Mouse (Mus musculus): ENCODE measurements at regions not wholly inside any gene's neighbourhood (a gene's known extent, or its start where the extent isn't known, plus 50 kb on each side); places are given as distances from the start of the nearest gene placed in this dataset.

DNA sequence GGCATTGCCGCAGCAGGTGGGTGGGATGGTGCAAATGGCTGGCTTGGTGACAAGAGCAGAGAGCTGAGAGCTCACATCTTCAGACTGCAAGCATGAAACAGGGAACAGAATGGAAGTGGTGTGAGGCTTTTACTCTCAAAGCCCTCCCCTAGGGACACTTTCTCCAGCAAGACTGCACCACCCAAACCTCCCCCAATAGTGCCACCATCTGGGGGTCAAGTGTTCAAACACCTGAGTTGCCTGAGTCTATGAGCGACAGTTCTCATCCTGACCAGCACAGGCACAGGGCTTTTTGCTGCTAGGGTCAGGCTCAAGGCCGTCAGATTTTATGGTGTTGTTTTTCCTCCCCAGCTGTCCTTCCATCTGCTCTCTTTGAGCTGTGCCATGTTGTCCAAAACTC, 337.9 kb upstream of the Eif4g2 start:
- H3K27me3 ChIP-seq (replicated peaks), result no peaks in the 10 kb centered on the region
- H3K36me3 ChIP-seq, result no peaks in the 10 kb centered on the region
- H3K27ac ChIP-seq (ENCODE audit: poor library complexity, severe bottlenecking), result no peak overlapping the region
- WGBS, result 85% methylated on average over 3 of the region's 3 CpGs
- ATAC-seq (ENCODE audit: insufficient number of reproducible peaks, low FRiP score), result no peak
- H3K4me3 ChIP-seq, result no peak overlapping the region
- no peak overlapping the region for H3K9ac ChIP-seq
- H3K9me3 ChIP-seq (replicated peaks), result no peaks in the 10 kb centered on the region
- H3K4me2 ChIP-seq, result no peak overlapping the region
- no peaks in the 10 kb centered on the region for H3K4me1 ChIP-seq (replicated peaks)

DNA sequence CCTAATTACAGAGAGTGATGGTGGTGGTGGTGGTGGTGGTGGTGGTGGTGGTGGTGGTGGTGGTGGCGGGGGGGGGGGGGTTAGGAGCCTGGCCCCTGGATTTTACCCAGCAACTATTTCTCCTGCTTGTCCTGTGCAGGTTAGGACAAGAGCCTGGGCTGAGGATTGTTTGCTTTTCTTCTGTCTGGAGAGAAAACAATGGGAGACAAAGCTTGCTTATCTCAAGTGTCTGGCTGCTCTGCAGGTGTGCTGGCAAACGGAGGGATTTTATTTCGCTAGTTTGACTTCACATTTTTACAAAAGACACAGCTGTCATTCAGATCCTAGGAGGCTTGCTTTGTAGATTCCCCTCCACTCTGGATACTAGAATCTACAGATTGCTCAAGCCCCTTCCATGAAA, 334.9 kb upstream of the Eif4g2 start:
- Histone ChIP-seq H3K27me3 (replicated peaks) (no peaks in the 10 kb centered on the region), H3K9ac (no peak overlapping the region), H3K27ac (ENCODE audit: poor library complexity, severe bottlenecking) (no peak overlapping the region), H3K4me3 (no peak overlapping the region), H3K4me1 (replicated peaks) (no peaks in the 10 kb centered on the region), H3K9me3 (replicated peaks) (no peaks in the 10 kb centered on the region), H3K36me3 (no peaks in the 10 kb centered on the region), H3K4me2 (no peak overlapping the region)
- 21% methylated on average over 2 of the region's 3 CpGs for WGBS
- ATAC-seq (ENCODE audit: insufficient number of reproducible peaks, low FRiP score), result no peak

DNA sequence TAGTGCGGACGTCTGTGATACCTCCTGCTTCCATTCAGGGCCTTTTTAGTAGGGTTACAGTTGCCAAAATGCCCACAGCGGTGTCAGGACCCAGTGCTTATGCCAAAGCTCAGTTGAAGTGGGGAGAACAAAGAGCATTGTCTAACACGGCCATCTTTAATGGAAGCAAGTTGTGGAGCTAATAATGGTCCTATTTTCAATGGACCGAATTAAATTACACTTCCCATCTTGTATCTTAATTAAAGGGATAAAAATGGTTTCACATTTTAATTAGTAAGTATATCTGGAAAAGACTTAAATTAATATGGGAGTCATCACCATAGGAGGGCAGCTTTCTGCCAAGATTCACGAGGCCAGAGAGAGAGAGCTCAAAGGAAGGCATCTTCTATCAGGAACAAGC, 333.2 kb upstream of the Eif4g2 start:
- no peak overlapping the region for H3K9ac ChIP-seq
- H3K4me1 ChIP-seq (replicated peaks), result no peaks in the 10 kb centered on the region
- H3K4me3 ChIP-seq, result no peak overlapping the region
- H3K36me3 ChIP-seq, result no peaks in the 10 kb centered on the region
- H3K27ac ChIP-seq (ENCODE audit: poor library complexity, severe bottlenecking), result no peak overlapping the region
- no peaks in the 10 kb centered on the region for H3K9me3 ChIP-seq (replicated peaks)
- WGBS, result 81% methylated on average over 6 of the region's 6 CpGs
- no peak overlapping the region for H3K4me2 ChIP-seq
- no peaks in the 10 kb centered on the region for H3K27me3 ChIP-seq (replicated peaks)
- ATAC-seq (ENCODE audit: insufficient number of reproducible peaks, low FRiP score), result no peak

- Histone ChIP-seq H3K27me3 (replicated peaks) (no peaks in the 10 kb centered on the region), H3K9ac (no peak overlapping the region), H3K4me2 (no peak overlapping the region), H3K4me3 (no peak overlapping the region), H3K4me1 (replicated peaks) (no peaks in the 10 kb centered on the region), H3K9me3 (replicated peaks) (no peaks in the 10 kb centered on the region), H3K27ac (ENCODE audit: poor library complexity, severe bottlenecking) (no peak overlapping the region), H3K36me3 (no peaks in the 10 kb centered on the region)
- 55% methylated on average over 4 of the region's 4 CpGs for WGBS
- no peak for ATAC-seq (ENCODE audit: insufficient number of reproducible peaks, low FRiP score)
These were observed 330.9 kb upstream of the Eif4g2 start for GRCm38 (mm10) chr7:111413745-111414144.

DNA sequence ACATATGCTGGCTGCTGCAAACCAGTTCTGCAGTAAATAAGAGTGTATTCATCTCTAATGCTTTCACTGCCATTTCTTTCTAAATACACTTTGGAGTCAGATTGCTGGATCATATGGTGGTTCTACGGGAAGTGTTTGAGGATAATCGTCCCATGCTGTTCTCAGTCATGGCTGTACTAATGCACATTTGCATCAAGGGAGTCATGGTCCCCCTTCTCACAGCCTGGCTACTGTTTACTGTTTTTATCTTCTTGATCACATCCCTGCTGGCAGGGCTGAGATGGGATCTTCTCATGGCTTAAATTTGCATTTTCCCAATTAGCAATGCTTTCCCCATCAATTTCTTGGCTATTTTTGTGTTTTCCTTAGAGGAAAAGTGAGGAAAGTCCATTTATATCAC, 330.1 kb upstream of the Eif4g2 start:
- Histone ChIP-seq H3K27ac (ENCODE audit: poor library complexity, severe bottlenecking) (no peak overlapping the region; the same call in 1 of the 2 replicates), H3K36me3 (no peaks in the 10 kb centered on the region), H3K27me3 (replicated peaks) (no peaks in the 10 kb centered on the region), H3K9ac (no peak overlapping the region), H3K4me1 (replicated peaks) (no peaks in the 10 kb centered on the region), H3K9me3 (replicated peaks) (no peaks in the 10 kb centered on the region), H3K4me3 (no peak overlapping the region), H3K4me2 (no peak overlapping the region)
- WGBS, result 78% methylated on average over 2 of the region's 2 CpGs
- no peak for ATAC-seq (ENCODE audit: insufficient number of reproducible peaks, low FRiP score)

- no peak overlapping the region for H3K4me3 ChIP-seq
- no peak overlapping the region for H3K9ac ChIP-seq
- no peak for ATAC-seq (ENCODE audit: insufficient number of reproducible peaks, low FRiP score)
- no peaks in the 10 kb centered on the region for H3K4me1 ChIP-seq (replicated peaks)
- H3K27me3 ChIP-seq (replicated peaks), result no peaks in the 10 kb centered on the region
- H3K27ac ChIP-seq (ENCODE audit: poor library complexity, severe bottlenecking), result no peak overlapping the region
- H3K9me3 ChIP-seq (replicated peaks), result no peaks in the 10 kb centered on the region
- 90% methylated on average over 5 of the region's 5 CpGs for WGBS
- no peaks in the 10 kb centered on the region for H3K36me3 ChIP-seq
- H3K4me2 ChIP-seq, result no peak overlapping the region
These were observed 328.6 kb upstream of the Eif4g2 start for GRCm38 (mm10) chr7:111411386-111411960.

GRCm38 (mm10) chr7:111395972-111396371, 313.1 kb upstream of the Eif4g2 start:
- Histone ChIP-seq H3K4me1 (replicated peaks) (no peaks in the 10 kb centered on the region), H3K4me2 (no peak overlapping the region), H3K36me3 (no peaks in the 10 kb centered on the region), H3K9ac (no peak overlapping the region), H3K9me3 (replicated peaks) (no peaks in the 10 kb centered on the region), H3K27me3 (replicated peaks) (no peaks in the 10 kb centered on the region), H3K27ac (ENCODE audit: poor library complexity, severe bottlenecking) (no peak overlapping the region), H3K4me3 (no peak overlapping the region)
- ATAC-seq (ENCODE audit: insufficient number of reproducible peaks, low FRiP score), result no peak
- WGBS, result 76% methylated on average over 2 of the region's 2 CpGs

- 79% methylated on average over 6 of the region's 6 CpGs for WGBS
- no peak overlapping the region for H3K27ac ChIP-seq (ENCODE audit: poor library complexity, severe bottlenecking)
- H3K4me2 ChIP-seq, result no peak overlapping the region
- no peaks in the 10 kb centered on the region for H3K4me1 ChIP-seq (replicated peaks)
- H3K9ac ChIP-seq, result no peak overlapping the region
- H3K36me3 ChIP-seq, result no peaks in the 10 kb centered on the region
- H3K9me3 ChIP-seq (replicated peaks), result no peaks in the 10 kb centered on the region
- H3K27me3 ChIP-seq (replicated peaks), result no peaks in the 10 kb centered on the region
- no peak for ATAC-seq (ENCODE audit: insufficient number of reproducible peaks, low FRiP score)
- H3K4me3 ChIP-seq, result no peak overlapping the region
These were observed 312.3 kb upstream of the Eif4g2 start for GRCm38 (mm10) chr7:111395111-111395510.

GRCm38 (mm10) chr7:111393846-111394245, 311.0 kb upstream of the Eif4g2 start:
- Histone ChIP-seq H3K27me3 (replicated peaks) (no peaks in the 10 kb centered on the region), H3K27ac (ENCODE audit: poor library complexity, severe bottlenecking) (no peak overlapping the region), H3K4me2 (no peak overlapping the region), H3K9ac (no peak overlapping the region), H3K9me3 (replicated peaks) (no peaks in the 10 kb centered on the region), H3K36me3 (no peaks in the 10 kb centered on the region), H3K4me3 (no peak overlapping the region), H3K4me1 (replicated peaks) (no peaks in the 10 kb centered on the region)
- ATAC-seq (ENCODE audit: insufficient number of reproducible peaks, low FRiP score), result no peak

GRCm38 (mm10) chr7:111389690-111390089, 306.9 kb upstream of the Eif4g2 start:
- no peaks in the 10 kb centered on the region for H3K4me1 ChIP-seq (replicated peaks)
- H3K9me3 ChIP-seq (replicated peaks), result no peaks in the 10 kb centered on the region
- ATAC-seq (ENCODE audit: insufficient number of reproducible peaks, low FRiP score), result no peak
- no peak overlapping the region for H3K4me3 ChIP-seq
- H3K27me3 ChIP-seq (replicated peaks), result no peaks in the 10 kb centered on the region
- no peak overlapping the region for H3K4me2 ChIP-seq
- H3K9ac ChIP-seq, result no peak overlapping the region
- H3K27ac ChIP-seq (ENCODE audit: poor library complexity, severe bottlenecking), result no peak overlapping the region
- no peaks in the 10 kb centered on the region for H3K36me3 ChIP-seq

DNA sequence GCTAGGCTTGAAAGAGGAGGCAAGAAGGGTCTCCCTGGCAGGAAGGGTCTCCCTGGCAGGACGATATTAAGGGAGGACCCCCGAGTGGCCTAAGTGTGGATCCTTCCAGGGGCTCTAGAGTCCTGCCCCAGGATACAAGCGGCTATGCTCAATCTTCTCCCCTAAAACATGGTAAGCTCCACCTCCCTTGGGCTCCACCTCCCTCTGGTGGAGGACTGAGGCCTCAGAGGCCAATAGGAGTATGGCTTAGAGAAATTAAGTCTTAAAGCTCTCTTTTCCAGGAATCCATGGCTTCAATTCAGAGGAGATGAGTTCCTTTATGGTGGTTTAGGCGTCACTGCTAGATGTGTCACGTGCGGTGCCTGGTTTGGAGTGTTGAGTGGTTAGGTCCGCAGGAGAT, 291.7 kb upstream of the Eif4g2 start:
- H3K36me3 ChIP-seq, result no peaks in the 10 kb centered on the region
- H3K9ac ChIP-seq, result no peak overlapping the region
- H3K27ac ChIP-seq (ENCODE audit: poor library complexity, severe bottlenecking), result no peak overlapping the region
- 85% methylated on average over 7 of the region's 7 CpGs for WGBS
- no peak for ATAC-seq (ENCODE audit: insufficient number of reproducible peaks, low FRiP score)
- no peaks in the 10 kb centered on the region for H3K9me3 ChIP-seq (replicated peaks)
- H3K27me3 ChIP-seq (replicated peaks), result 0 out of 2 replicates have a peak, but pooled peaks cover 3% of the 10 kb centered on the region
- peaks cover 7% of the 10 kb centered on the region; the same call in 1 of the 2 replicates for H3K4me1 ChIP-seq (replicated peaks)
- no peak overlapping the region for H3K4me2 ChIP-seq
- H3K4me3 ChIP-seq, result no peak overlapping the region

GRCm38 (mm10) chr7:111373380-111374173, 290.7 kb upstream of the Eif4g2 start:
- H3K27ac ChIP-seq (ENCODE audit: poor library complexity, severe bottlenecking), result no peak overlapping the region
- H3K4me2 ChIP-seq, result no peak overlapping the region
- H3K36me3 ChIP-seq, result no peaks in the 10 kb centered on the region
- no peaks in the 10 kb centered on the region for H3K9me3 ChIP-seq (replicated peaks)
- H3K9ac ChIP-seq, result no peak overlapping the region
- no peak overlapping the region for H3K4me3 ChIP-seq
- H3K27me3 ChIP-seq (replicated peaks), result 0 out of 2 replicates have a peak, but pooled peaks cover 3% of the 10 kb centered on the region
- no peak for ATAC-seq (ENCODE audit: insufficient number of reproducible peaks, low FRiP score)
- 86% methylated on average over 10 of the region's 10 CpGs for WGBS
- peaks cover 11% of the 10 kb centered on the region; the same call in 1 of the 2 replicates for H3K4me1 ChIP-seq (replicated peaks)
